Mouse (Mus musculus): ENCODE measurements at regions not wholly inside any gene's neighbourhood (a gene's known extent, or its start where the extent isn't known, plus 50 kb on each side); places are given as distances from the start of the nearest gene placed in this dataset.

GRCm38 (mm10) chr10:120664419-120664818 lies 188.2 kb upstream of the Hmga2 start:
- no peak for TF ChIP-seq CHD2 (IDR thresholded peaks at IDR 0.05; ENCODE audit: low read depth, low read length)
- no peak for TF ChIP-seq HCFC1 (IDR thresholded peaks at IDR 0.05; ENCODE audit: borderline replicate concordance, insufficient read depth, low read length)
- no peak for TF ChIP-seq ZNF384 (IDR thresholded peaks at IDR 0.05; ENCODE audit: low read depth, low read length)

Data from ES-E14 (cell line).